Mouse (Mus musculus): Measurements from ENCODE around the gene Agl.

GRCm38 (mm10) chr3:116702647-116703272 is 105.2 kb downstream of the Agl start:
- no peak for TF ChIP-seq CTCF (conservative IDR thresholded peaks at IDR 0.05; ENCODE audit: low read length)
- TF ChIP-seq NANOG (IDR thresholded peaks at IDR 0.05; ENCODE audit: borderline replicate concordance, low read length) = no peak
- no peak for TF ChIP-seq POU5F1 (IDR thresholded peaks at IDR 0.05; ENCODE audit: borderline replicate concordance, low read length)
